Mouse (Mus musculus) embryonic fibroblast, embryonic 13.5 days (primary cell): ENCODE measurements around the gene Tsga13. TPM values are rescaled to one million over a fixed set of nuclear protein-coding genes. Genes with fewer than 3 reads are reported as not detected.
A peak's percentile ranks its signal among the peaks of the same experiment; 100 is the strongest.

Source experiments
- H3K27ac ChIP-seq: 2 replicates; pipeline ENCODE4 v1.5.1; 2012; ENCODE audit warnings: low read length, control low read depth, inconsistent platforms; ENCODE audit not compliant: insufficient read depth
- H3K4me1 ChIP-seq: 2 replicates; pipeline ENCODE4 v1.6.1; 2011; ENCODE audit warnings: low read length; ENCODE audit not compliant: control insufficient read depth, insufficient read depth
- H3K4me3 ChIP-seq: 2 replicates; pipeline ENCODE4 v1.5.1; 2011; ENCODE audit warnings: mild to moderate bottlenecking, control low read depth, low read length; ENCODE audit not compliant: insufficient read depth
- CTCF ChIP-seq: IDR thresholded peaks from 2 replicates; pipeline ENCODE4 v1.5.1; 2011; ENCODE audit warnings: mild to moderate bottlenecking, control low read depth, low read length, moderate library complexity, borderline replicate concordance; ENCODE audit not compliant: insufficient read depth
- POLR2A ChIP-seq: IDR thresholded peaks from 2 replicates; pipeline ENCODE4 v1.6.1; 2011; ENCODE audit warnings: low read depth, mild to moderate bottlenecking, control low read depth, low read length, moderate library complexity
- polyA plus RNA-seq: library from polyadenylated mRNA; stranded (reverse); fragments of >200 nt; gene quantifications from 2 replicates; pipeline ENCODE4 v1.2.4, GENCODE M21; 2011; ENCODE audit warnings: low read depth; ENCODE audit not compliant: missing spikeins, insufficient read length

The Tsga13 gene
- not detected in 2 replicates for polyA plus RNA-seq

GRCm38 (mm10) chr6:30915473-30915872 is at the start of gene Tsga13:
Gene Tsga13, minus strand, starts transcription at chr6:30915573.
- no peak within 1 kb of the TSS for H3K27ac ChIP-seq
- no peaks in the 10 kb centered on the region for H3K4me1 ChIP-seq
- no peak for TF ChIP-seq CTCF
- no peak for TF ChIP-seq POLR2A
- no peak within 1 kb of the TSS for H3K4me3 ChIP-seq

- TF ChIP-seq CTCF (no peak), POLR2A (no peak)
- Histone ChIP-seq H3K4me3 (peak within 1 kb of the TSS; percentile 47), H3K27ac (no peak within 1 kb of the TSS), H3K4me1 (no peaks in the 10 kb centered on the region)
Measured at GRCm38 (mm10) chr6:30958736-30959540, 43.6 kb upstream of the Tsga13 start, which contains the start of gene Klf14. Gene Klf14, minus strand, starts transcription at chr6:30959078.

GRCm38 (mm10) chr6:30957784-30958735 is 42.7 kb upstream of the Tsga13 start:
- Histone ChIP-seq H3K4me1 (no peaks in the 10 kb centered on the region), H3K27ac (no peak overlapping the region), H3K4me3 (peak overlapping the region; percentile 47; the same call in 1 of the 2 replicates)
- TF ChIP-seq POLR2A (no peak), CTCF (no peak)

- no peak overlapping the region for H3K4me3 ChIP-seq
- TF ChIP-seq POLR2A (no peak), CTCF (no peak)
- H3K27ac ChIP-seq = no peak overlapping the region
- H3K4me1 ChIP-seq = no peaks in the 10 kb centered on the region
Measured at GRCm38 (mm10) chr6:30939264-30939663, 23.9 kb upstream of the Tsga13 start.

- Histone ChIP-seq H3K4me3 (no peak overlapping the region), H3K4me1 (no peaks in the 10 kb centered on the region), H3K27ac (no peak overlapping the region)
- TF ChIP-seq CTCF (no peak), POLR2A (no peak)
Measured at GRCm38 (mm10) chr6:30922821-30923220, 7.4 kb upstream of the Tsga13 start.

GRCm38 (mm10) chr6:30921826-30922225 is 6.5 kb upstream of the Tsga13 start:
- TF ChIP-seq CTCF = no peak
- no peak for TF ChIP-seq POLR2A
- Histone ChIP-seq H3K4me3 (no peak overlapping the region), H3K27ac (no peak overlapping the region), H3K4me1 (no peaks in the 10 kb centered on the region)

- H3K4me3 ChIP-seq = no peak overlapping the region
- no peak overlapping the region for H3K27ac ChIP-seq
- TF ChIP-seq CTCF (no peak), POLR2A (no peak)
- H3K4me1 ChIP-seq = no peaks in the 10 kb centered on the region
Measured at GRCm38 (mm10) chr6:30920834-30921675, 5.7 kb upstream of the Tsga13 start.

- Histone ChIP-seq H3K4me3 (no peak overlapping the region), H3K4me1 (no peaks in the 10 kb centered on the region), H3K27ac (no peak overlapping the region)
- no peak for TF ChIP-seq CTCF
- no peak for TF ChIP-seq POLR2A
Measured at GRCm38 (mm10) chr6:30907970-30908369, 7.4 kb downstream of the Tsga13 start.

GRCm38 (mm10) chr6:30904911-30905310 is 10.5 kb downstream of the Tsga13 start:
- H3K27ac ChIP-seq = no peak overlapping the region
- TF ChIP-seq POLR2A (no peak), CTCF (no peak)
- no peaks in the 10 kb centered on the region for H3K4me1 ChIP-seq
- no peak overlapping the region for H3K4me3 ChIP-seq
